Mouse (Mus musculus): ENCODE results near the gene Rbbp4.

Gene Rbbp4

GRCm38 (mm10) chr4:129353176-129353575, 18.0 kb upstream of the Rbbp4 start:
- no peak for DNase-seq (ENCODE audit: low spot score in 2 of 2)

- DNase-seq (ENCODE audit: low spot score in 2 of 2), result peak; percentile 46 to 63
Measured at GRCm38 (mm10) chr4:129351111-129351510, 15.9 kb upstream of the Rbbp4 start.

GRCm38 (mm10) chr4:129350644-129351043, 15.5 kb upstream of the Rbbp4 start:
- DNase-seq (ENCODE audit: low spot score in 2 of 2), result peak; percentile 72 to 74

- DNase-seq (ENCODE audit: low spot score in 2 of 2), result peak; percentile 48 to 50
Measured at GRCm38 (mm10) chr4:129346481-129347154, 11.4 kb upstream of the Rbbp4 start.

GRCm38 (mm10) chr4:129342705-129343104, 7.5 kb upstream of the Rbbp4 start:
- no peak for DNase-seq (ENCODE audit: low spot score in 2 of 2)

- DNase-seq (ENCODE audit: low spot score in 2 of 2), result no peak
Measured at GRCm38 (mm10) chr4:129341888-129342287, 6.7 kb upstream of the Rbbp4 start.

GRCm38 (mm10) chr4:129339743-129340142, 4.6 kb upstream of the Rbbp4 start:
- DNase-seq (ENCODE audit: low spot score in 2 of 2), result no peak

- DNase-seq (ENCODE audit: low spot score in 2 of 2), result no peak
Measured at GRCm38 (mm10) chr4:129336291-129336690, 1.1 kb upstream of the Rbbp4 start.

- DNase-seq (ENCODE audit: low spot score in 2 of 2), result no peak
Measured at GRCm38 (mm10) chr4:129334677-129335215, 424 bp downstream of the Rbbp4 start.

GRCm38 (mm10) chr4:129332846-129333245, 2.3 kb downstream of the Rbbp4 start:
- no peak for DNase-seq (ENCODE audit: low spot score in 2 of 2)

- DNase-seq (ENCODE audit: low spot score in 2 of 2), result no peak
Measured at GRCm38 (mm10) chr4:129326191-129326590, 9.0 kb downstream of the Rbbp4 start.

GRCm38 (mm10) chr4:129324756-129325155, 10.4 kb downstream of the Rbbp4 start:
- DNase-seq (ENCODE audit: low spot score in 2 of 2), result peak; percentile 33 to 40

GRCm38 (mm10) chr4:129323491-129323890, 11.7 kb downstream of the Rbbp4 start:
- no peak for DNase-seq (ENCODE audit: low spot score in 2 of 2)

GRCm38 (mm10) chr4:129322042-129322441, 13.1 kb downstream of the Rbbp4 start:
- DNase-seq (ENCODE audit: low spot score in 2 of 2), result peak in 1 of 2 experiments; percentile 10

GRCm38 (mm10) chr4:129320876-129321275, 14.3 kb downstream of the Rbbp4 start:
- DNase-seq (ENCODE audit: low spot score in 2 of 2), result no peak

GRCm38 (mm10) chr4:129313886-129314285, 21.3 kb downstream of the Rbbp4 start:
- no peak for DNase-seq (ENCODE audit: low spot score in 2 of 2)

- DNase-seq (ENCODE audit: low spot score in 2 of 2), result no peak
Measured at GRCm38 (mm10) chr4:129307936-129308335, 27.2 kb downstream of the Rbbp4 start.

- no peak for DNase-seq (ENCODE audit: low spot score in 2 of 2)
Measured at GRCm38 (mm10) chr4:129304306-129304705, 30.9 kb downstream of the Rbbp4 start.

- no peak for DNase-seq (ENCODE audit: low spot score in 2 of 2)
Measured at GRCm38 (mm10) chr4:129303816-129304215, 31.4 kb downstream of the Rbbp4 start.

- DNase-seq (ENCODE audit: low spot score in 2 of 2), result no peak
Measured at GRCm38 (mm10) chr4:129303401-129303800, 31.8 kb downstream of the Rbbp4 start.

- no peak for DNase-seq (ENCODE audit: low spot score in 2 of 2)
Measured at GRCm38 (mm10) chr4:129299121-129299520, 36.0 kb downstream of the Rbbp4 start.

- peak; percentile 55 to 67 for DNase-seq (ENCODE audit: low spot score in 2 of 2)
Measured at GRCm38 (mm10) chr4:129297724-129298123, 37.4 kb downstream of the Rbbp4 start.

- DNase-seq (ENCODE audit: low spot score in 2 of 2), result no peak
Measured at GRCm38 (mm10) chr4:129296066-129296465, 39.1 kb downstream of the Rbbp4 start.

- no peak for DNase-seq (ENCODE audit: low spot score in 2 of 2)
Measured at GRCm38 (mm10) chr4:129295188-129295587, 40.0 kb downstream of the Rbbp4 start.

Measured in right cerebral cortex, adult 2 months (tissue).